Mouse (Mus musculus) embryo, embryonic 10.5 days (tissue): ENCODE data around the gene Mlst8.
A peak's percentile ranks its signal among the peaks of the same experiment; 100 is the strongest.

Experiments used
- DNase-seq: peaks from one replicate; pipeline ENCODE4 v3.0.0-alpha.2; 2015; ENCODE audit warnings: low spot score

The Mlst8 gene

DNA sequence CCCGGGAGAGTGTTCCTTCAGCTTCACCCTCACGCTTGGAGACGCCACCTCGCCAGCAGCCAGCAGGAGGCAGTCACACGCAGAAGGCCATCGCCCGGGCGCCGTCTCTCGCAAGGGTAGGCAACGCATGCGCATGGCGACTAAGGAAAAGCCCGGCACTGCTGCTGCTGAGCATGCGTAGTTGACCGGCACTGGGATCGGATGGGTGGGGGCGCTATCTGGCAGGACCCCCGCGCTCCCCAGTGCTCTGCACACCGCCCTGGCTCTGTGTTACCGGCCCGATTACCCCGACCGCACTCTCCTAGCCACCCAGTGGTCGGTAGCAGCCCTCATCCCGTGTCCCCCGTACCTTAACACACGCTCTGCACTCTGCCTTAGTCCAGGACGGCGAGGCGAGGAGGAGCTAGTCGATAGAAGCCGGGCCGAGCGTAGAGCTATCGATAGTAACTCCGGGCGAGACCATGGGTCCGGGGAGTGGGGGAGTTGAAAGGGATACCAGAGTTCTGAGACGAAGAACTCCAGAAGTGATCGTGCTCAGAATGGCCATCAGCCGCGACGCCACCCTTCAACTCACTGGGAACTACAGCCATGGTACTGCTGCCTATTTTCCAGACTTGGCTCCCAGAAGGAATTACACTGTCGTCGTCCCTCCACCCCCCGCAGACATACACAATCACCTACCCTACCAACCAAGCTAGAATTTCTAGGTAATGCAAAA, at the start of gene Mlst8:
Gene Mlst8, minus strand, starts transcription at position 416 of the 718 bp plus-strand sequence.
- DNase-seq, result peak; percentile 98

DNA sequence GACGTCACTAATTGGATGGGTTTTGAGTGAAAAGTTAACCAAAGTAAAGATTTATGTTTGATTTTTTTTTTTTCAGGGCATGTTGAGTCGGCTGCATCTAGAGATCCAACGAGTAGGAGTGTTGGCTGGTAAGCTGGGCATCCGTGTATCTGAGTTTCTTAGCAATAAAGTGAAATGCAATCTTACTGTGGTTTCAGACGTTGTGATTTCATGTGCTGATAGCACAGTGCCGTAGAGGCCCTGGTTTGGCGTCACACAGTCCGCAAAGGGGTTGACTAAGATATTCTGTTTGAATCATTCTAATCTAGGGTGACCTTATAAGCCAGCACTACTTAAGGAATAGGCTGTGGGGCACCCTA, 49.7 kb upstream of the Mlst8 start:
- DNase-seq, result no peak

DNA sequence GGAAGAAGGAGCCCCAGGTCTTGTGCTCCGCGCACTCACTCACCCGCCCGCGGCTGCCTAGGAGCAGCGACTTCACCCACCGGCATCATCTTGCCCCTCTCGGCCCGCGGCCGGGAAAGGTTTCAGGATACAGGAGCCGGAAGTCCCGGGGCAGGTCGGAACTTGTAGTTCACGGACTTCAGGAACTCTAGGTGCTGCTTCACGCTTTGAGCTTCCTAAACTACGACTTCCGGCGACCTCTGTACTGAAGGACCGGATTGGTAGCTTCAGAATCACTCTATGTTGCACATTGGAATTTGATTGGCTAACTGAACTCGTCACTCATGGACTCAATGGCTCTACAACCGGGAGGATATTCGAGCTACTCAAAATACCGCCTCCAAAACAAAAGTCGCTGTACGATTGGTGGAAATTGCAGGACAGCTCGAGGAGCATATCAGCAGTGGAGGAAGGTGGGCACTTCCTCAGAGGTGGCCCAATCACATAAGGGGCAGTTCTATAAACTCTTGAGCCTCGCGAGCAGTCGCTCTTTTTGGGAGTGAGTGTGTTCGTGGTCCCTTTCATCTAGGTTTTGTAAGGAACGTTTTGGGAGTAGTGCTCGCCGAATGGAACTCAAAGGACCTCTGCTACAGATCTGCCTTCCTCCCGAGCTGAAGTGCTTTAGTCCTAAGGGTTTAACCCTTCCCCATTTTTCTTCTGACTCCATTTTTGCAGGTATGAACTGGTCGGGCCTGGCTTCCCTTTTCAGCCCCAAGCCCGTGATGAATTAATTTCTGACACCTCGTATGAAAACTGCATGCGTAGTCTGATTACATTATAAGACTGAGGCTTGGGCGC, 49.1 kb upstream of the Mlst8 start, which contains the start of gene Traf7:
Gene Traf7, minus strand, starts transcription at position 216 of the 837 bp plus-strand sequence.
- DNase-seq, result peak; percentile 99

DNA sequence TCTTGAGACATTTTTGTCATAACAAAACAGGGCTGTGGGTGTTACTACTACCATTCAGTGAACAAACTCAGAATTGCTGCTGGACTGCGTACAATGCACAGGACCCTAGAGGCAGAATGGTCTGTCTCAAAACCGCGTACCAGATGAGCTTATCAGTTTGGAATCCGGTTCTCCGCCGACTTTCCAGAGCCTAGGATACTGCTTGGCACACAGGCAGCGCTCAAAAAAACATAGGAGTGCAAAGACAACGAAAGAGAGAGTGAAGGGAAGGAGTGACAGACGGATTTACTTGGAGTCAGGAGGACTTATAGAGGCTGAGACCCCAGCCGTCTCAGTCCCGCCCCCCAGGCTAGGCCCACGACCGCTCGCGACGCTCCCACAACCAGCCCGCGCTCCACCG, 48.4 kb upstream of the Mlst8 start:
- DNase-seq, result peak; percentile 54

DNA sequence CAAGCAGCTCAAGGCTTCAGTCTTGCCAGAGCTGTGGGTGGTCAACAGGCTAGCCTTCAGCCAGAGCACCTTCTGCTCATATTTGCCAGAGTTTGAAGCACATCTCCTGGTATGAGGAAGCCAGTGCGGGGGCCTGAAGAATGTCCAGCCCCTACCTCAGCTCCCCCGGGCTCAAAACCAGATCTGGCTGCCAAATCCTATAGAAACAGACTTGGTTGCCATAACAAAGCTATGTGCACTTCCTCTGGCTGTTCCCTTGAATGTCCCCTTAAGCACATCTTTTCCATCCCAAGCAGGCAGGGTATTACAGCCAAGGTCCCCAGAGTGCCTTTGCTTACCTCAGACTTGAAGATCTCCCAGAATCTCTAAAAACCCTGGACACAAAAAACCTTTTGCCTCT, 45.9 kb upstream of the Mlst8 start:
- no peak for DNase-seq

DNA sequence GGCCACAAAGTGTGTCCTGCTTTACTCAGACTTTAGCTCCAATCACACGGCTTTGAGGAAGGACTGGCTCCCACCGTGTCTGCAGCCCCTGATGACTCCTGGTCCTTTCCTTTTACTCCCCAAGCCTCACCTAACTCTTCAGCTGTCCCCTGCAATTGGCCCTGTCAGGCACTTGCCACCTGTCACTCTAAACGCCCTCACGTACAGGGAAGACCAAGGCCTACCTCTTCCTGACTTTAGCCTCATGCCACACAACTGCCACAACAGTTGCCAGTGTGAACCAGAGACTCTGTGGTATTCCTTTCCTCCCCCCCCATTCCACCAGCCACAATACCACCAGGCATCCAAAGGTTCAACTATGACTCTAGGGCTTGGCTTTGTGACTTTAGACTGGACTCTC, 41.6 kb upstream of the Mlst8 start:
- no peak for DNase-seq

DNA sequence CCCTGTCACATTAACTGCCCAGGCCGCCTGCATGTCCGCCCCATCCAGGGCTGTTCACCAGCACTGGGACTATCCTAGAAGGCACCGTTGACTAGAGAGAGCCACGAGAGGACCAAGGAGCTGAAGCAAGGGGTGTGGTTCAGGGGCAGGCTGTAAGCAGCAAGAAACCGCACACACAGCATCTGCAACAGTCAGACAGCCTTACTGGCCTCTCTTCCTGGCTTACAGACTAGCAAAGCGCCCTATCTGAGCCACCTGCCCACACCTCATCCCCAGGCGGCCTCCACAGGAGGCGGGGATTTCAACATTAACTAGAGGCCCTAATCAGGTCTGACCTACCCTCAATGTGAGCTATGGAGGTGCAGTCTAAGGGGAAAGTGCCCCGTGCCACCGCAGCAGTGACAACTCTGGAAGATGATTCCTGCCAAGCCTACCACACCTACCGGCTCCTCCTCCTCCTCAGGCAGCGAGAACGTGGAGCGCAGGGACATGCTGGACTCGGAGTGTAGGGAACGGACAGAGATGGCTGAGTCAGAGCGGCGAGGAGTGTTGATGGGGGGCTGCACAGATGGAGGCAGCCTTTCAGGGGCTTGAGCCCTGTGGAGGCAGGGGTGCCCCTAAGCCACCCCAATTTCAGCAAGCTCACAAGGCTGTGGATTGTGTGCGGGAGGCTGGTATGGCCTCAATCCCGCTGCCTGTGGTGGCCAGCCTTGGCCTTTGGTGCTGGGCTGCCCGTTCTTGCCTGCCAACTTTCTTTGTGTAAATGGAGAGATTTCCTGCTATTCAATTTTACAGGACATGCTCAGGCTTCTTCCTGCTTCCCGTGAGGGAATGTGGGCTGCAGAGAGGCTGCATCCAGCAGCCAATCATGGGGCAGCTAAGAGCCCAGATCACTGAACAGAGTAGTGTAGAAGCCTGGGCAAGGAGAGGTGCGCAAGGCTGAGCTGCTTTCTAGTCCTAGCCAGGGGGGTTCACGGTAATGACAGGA, 35.7 kb upstream of the Mlst8 start:
- DNase-seq, result no peak

DNA sequence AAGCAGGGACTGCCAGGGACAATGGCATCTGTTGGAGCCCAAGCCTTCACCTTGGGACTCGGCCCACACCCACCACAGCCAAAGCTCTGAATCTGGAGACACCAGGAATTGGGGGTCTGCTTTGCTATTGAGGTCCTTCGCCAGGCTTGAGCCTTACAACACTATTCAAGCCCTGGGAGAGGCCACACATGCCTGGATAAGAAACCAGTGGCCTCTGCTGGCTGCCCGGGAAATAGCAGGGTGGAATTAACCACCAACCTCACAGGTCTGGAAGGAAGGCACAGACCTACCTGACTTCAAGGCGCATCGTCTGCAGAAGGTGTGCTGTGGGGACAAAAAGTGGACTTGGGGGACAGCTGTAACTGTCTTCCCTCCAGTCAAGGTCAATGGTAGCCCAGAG, 34.7 kb upstream of the Mlst8 start:
- DNase-seq, result peak; percentile 67

DNA sequence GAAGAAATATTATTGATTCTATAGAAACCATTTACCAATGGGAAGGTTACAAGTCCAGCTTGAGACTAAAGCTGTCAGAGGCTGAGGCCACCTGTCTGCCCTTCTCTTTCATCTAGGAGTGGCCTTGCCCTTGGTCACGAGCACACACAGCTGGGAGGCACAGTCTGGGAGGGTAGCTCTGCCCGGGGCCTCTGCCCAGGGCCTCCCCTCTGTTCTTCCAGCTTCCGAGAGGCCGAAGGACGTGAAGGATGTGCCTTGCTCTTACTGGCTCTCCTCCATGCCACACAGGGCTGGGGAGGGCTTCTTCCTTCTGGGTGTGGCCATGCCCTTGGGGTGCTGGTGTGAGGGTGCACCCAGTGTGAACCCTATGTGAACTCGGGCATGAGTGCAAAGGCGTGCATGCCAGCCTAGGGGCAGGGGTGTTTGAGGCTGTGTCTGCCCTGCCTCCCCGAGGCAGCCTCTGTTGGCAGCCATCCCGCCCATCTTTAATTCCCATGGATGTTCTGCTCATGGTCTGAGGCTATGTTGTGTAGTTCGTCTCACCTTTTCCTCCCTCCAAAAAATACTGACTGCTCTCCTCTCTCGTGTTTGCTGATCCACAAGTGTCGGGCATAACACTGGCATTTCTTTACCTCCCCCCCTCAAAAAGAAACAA, 29.1 kb upstream of the Mlst8 start:
- DNase-seq, result no peak

DNA sequence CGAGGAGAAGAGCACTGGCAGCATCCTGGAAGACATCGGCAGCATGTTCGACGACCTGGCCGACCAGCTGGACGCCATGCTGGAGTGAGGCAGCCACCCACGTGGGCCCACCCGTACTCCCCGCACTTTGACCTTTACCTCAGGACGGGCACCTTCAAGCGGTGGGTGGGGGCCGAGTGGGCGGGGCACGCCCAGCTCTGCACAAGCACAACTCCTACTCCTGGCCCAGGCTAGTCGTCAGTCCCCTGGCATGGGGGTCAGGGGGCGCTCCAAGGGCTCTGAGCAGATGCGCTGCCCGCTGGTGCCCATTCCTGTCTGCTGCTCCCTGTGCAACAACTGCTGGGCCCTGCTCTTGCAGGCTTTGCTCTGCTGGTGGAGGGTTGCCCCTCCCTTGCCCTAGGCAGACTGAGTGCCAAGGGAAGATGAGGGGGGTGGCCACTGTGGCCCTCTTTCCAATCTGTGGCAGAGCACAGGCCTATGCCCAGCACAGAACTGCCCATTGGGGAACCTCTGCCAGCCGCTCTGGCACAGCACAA, 28.3 kb upstream of the Mlst8 start:
- no peak for DNase-seq

DNA sequence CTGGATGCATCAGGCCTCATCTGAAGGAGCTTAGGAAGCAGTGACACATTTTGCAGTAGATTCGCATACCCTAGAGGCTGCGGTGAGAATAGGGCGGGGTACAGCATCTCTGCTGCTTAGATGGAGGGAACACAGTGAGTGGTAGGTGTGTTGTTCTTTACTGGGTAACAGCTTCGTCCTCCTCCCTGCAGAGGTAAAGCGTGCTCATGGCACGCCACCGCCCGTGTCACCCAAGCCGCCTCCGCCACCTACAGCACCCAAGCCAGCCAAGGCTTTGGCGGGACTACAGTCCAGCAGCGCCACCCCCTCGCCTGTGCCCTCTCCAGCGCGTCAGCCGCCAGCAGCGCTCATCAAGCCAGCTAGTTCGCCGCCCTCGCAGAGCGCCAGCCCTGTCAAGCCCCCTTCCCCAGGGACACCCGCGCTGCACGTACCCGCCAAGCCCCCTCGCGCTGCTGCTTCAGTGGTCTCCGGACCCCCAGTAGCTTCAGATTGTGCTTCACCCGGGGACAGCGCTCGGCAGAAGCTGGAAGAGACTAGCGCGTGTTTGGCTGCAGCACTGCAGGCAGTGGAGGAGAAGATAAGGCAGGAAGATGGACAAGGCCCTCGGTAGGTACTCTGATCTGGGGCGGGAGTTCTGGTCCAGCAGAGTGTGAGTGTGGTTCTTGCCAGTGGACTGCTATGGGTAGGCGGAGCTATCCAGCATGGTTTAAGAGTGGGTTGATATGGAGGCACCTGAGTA, 27.6 kb upstream of the Mlst8 start:
- DNase-seq, result peak; percentile 20

DNA sequence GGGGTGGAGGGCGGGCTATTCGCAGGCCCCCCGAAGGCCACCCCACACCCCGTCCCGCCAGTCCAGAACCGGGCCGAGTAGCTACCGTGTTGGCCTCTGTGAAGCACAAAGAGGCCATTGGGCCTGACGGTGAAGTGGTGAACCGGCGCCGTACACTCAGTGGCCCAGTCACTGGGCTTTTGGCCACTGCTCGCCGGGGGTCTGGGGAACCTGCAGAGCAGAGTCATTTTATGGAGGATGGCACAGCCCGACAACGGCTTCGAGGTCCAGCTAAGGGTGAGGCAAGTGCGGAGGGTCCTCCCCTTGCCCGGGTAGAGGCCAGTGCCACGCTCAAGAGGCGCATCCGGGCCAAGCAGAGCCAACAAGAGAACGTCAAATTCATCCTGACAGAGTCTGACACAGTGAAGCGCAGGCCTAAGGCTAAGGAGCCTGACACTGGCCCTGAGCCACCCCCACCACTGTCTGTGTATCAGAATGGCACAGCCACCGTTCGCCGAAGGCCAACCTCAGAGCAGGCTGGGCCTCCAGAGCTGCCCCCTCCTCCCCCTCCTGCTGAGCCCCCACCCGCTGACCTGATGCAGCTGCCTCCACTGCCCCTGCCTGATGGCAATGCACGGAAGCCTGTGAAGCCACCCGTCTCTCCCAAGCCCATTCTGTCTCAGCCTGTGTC, 26.5 kb upstream of the Mlst8 start:
- DNase-seq, result no peak

DNA sequence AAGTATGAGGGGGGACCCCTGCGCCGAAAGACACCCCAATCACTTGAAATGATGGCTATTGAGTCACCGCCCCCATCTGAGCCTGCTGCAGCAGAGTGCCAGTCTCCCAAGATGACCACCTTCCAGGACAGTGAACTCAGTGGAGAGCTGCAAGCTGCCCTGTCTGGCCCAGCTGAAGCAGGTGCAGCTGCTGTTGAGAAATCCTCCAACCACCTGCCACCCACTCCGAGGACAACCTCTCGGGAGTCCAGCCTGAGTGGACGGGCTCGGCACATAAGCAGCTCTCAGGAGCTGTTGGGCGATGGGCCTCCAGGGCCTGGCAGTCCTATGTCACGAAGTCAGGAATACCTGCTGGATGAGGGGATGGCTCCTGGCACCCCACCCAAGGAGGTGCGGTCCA, 25.2 kb upstream of the Mlst8 start:
- DNase-seq, result no peak

DNA sequence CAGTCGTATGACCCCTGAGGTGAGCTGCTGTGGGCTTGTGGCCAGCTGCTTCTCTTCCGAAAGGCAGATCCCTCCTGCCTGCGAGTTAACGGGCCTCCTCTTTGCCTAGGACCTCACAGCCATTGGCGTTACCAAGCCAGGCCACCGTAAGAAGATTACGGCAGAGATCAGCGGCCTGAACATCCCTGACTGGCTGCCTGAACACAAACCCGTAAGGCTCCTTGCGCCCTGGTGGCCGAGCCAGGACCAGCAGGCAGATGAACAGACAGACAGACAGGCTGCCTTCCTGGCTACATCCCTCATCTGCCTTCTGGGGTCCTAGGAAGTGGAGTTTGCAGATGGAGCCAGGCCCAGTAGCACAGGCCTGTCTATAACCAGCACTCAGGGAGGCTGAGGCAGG, 23.3 kb upstream of the Mlst8 start:
- no peak for DNase-seq

DNA sequence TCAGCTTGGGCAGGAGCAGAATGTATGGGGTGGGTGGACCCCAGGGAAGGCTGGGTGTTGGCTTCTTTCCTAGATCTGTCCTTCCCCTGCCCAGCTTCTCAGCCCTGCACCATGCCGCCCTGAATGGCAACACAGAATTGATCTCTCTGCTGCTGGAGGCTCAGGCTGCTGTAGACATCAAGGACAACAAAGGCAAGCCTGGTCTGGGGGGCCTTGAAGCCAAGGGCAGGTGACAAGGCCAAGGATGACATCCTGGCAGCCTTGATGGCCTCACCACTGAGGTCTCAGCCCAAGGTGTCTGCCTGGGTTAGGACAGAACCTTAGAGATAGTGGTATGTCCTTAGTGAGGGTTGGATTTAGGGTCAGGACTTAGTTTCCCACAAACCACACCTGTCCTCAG, 17.1 kb upstream of the Mlst8 start:
- DNase-seq, result no peak

DNA sequence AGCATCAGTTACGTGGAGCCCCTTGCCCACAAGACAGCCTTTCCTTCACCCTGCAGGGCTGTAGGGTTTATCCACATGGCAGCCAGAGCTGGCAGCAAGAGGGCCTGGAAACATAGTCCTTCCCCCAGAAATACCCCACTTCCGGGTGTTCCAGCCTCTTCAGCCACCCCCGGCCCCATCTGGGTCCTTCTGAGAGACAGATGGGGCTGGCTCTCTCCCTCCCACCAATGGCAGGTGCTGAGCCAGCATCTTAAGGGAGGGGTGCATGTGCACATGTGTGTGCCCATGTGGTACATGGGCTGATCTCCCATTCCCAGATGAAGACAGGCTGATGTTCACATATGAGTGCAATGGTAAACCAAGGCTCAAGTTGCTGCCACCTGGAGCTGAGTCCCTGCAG, 16.6 kb upstream of the Mlst8 start:
- no peak for DNase-seq

DNA sequence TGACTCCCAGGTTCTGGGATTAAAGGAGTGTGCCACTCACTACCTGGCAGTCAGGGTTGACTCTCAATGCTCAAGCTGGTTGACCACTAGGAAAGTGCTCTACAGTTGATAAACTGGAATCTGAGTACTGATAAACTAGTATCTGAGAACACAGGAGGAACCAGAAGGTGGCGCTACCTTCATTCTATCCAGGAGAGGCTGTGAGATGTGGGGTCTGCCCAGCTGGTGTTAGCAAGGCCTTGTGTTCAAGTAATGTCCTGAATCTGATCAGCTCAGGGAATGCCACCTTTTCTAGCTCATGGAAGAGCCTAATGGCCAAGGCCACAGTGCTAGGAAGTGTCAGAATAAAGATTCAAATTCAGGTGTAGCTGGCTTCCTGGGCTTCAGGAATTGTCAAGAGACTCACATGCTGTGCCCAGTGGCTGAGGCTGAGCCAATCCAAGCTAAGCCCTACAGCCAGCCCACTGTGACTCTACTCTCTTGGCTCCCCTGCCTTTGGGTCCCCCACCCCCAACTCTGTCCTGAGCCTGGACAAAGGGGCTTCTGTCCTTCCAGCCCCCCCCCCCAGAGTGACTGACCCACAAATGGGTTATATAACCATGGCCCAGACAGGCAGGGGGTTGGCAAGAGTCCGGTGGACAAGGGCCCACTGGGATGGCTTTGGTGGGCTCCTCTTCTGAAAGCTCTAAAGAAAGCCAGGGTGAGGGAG, 15.9 kb upstream of the Mlst8 start:
- DNase-seq, result peak; percentile 81

DNA sequence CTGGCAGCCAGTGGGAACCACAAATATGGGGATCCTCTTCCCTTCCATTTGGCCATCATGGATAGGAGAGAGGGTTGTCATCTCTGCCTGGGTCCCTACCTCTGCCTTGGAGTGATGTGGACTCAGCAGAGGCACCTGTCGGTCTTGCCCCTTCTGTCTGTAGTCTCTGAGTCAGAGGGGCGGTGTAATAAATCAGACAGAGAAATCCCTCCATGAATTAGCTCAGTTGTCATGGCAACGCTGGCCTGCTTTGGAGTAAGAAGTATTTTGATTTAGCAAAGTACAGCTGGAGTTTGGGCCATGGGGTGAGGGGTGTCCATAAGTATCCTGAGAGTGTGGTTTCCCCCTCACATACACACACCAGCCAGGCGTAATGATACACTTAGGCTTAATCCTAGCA, 11.5 kb upstream of the Mlst8 start:
- DNase-seq, result peak; percentile 37

DNA sequence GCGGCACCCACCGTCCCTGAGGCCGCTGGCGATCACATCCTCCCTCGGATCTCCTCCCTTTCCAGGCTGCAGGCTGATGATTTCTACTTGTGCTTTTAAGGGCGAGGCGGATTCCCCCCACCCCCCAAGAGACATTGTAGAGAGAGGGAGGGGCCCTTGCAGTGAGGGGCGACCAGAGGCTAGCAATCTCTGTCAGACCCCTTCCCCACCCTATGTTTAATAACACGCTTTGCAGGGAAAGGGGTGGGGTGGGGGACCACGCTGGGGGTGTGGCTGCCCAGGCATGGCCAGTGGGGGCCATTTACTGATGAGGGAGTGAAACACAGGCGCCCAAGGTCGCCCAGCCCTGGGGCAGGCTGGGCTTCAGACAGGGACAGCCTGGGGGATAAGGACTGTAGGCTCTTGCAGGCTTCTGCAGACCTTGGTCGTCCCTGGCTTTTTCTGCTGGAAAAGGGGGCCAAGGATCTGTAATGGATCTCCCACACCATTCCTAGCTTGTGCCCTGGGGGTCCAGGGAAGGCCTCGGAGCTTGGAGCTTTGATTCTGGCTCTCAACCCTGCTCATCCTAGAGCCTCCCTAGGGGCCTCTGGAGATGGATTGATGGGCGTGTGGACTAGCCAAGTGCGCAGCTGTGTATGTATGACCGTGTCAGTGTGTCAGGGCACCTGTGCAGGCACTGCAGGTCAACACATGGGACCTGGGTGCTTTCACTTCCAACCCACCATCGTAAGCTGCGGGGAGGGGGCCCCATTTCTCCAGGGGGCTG, 10.6 kb upstream of the Mlst8 start:
- peak; percentile 38 for DNase-seq
